Mouse (Mus musculus): ENCODE measurements at regions not wholly inside any gene's neighbourhood (a gene's known extent, or its start where the extent isn't known, plus 50 kb on each side); places are given as distances from the start of the nearest gene placed in this dataset.

DNA sequence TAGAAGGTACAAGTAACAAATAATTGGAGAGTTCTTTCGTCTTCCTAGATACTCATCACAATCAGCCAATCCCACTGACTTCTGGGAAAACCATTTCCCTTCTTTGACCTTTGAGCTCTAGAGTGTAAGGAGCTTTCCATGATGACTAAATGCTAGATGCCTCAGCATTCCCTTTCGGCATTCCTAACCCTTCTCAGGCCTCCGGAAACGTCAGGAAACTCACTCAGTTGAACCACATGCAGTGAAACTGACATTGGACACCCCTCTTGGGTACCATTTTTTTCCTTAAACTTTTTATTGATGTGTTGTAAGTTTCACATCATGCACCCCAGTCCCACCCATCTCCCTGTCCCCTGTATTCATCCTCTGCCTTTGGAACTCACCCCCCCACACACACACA, 361.5 kb downstream of the Gm9195 start:
- DNase-seq (ENCODE audit: low spot score in 2 of 2) = no peak
- intact Hi-C loops (cut with DNase I) = no loop called here

DNA sequence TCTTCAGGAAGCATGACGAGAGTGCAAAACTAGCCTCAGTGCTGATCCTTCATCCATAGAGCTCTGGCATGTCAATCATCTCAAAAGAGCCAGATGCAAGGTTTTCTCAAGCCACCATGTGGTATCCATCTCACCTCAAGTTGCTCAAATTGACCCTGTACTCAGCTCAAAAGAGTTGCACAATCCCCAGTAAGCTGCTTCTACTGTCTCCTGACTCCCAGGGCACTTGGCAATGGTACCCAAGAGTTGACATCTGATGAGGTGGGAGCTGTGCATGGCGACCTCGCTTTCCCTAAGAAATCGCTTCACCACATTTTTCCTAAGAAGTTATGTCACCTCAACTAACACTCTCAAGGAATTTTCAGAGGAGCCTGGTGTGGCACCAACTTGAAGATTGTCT, 369.9 kb downstream of the Gm9195 start:
- intact Hi-C loops (cut with DNase I) = no loop called here
- no peak for DNase-seq (ENCODE audit: low spot score in 2 of 2)

DNA sequence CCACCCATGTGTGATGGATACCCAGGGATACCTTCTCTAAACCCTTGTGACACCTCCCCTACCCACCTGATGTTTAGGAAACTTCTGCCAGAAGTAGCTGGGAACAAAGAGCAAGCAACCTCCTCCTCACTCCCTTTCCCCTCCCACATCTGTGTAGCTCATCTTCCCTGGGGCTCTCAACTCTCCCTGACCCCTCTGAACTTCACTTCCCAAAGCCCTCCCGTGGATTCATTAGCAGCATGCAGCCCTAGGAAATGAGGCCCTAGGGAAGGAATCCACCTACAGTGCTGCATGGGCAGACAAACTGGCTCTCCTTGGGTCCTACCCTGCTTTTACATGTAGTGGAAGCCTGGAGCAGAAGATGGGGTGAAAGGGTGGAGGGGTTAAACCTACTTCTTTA, 370.6 kb downstream of the Gm9195 start:
- DNase-seq (ENCODE audit: low spot score in 2 of 2) = no peak
- intact Hi-C loops (cut with DNase I) = no loop called here

DNA sequence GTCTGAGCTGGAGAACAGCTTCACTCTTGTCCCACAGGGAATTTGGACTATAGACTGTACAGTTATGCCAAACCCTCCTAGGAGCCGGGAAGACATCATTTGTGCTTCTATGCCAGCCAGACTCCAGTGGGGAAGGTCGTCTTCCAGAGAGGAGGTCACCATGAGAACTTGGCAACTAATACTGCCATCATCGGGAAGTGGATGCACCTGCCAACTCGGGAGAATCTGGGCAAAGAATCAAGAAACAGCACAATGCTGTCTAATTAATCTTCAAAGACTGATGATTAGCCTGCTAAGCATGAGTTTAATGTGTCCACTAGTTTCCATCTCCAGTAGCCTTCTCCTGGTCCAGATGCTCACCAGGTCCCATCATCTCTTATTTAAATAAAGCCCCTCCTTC, 374.8 kb downstream of the Gm9195 start:
- peak; percentile 7 to 56 for DNase-seq (ENCODE audit: low spot score in 2 of 2)
- intact Hi-C loops (cut with DNase I) = no loop called here

DNA sequence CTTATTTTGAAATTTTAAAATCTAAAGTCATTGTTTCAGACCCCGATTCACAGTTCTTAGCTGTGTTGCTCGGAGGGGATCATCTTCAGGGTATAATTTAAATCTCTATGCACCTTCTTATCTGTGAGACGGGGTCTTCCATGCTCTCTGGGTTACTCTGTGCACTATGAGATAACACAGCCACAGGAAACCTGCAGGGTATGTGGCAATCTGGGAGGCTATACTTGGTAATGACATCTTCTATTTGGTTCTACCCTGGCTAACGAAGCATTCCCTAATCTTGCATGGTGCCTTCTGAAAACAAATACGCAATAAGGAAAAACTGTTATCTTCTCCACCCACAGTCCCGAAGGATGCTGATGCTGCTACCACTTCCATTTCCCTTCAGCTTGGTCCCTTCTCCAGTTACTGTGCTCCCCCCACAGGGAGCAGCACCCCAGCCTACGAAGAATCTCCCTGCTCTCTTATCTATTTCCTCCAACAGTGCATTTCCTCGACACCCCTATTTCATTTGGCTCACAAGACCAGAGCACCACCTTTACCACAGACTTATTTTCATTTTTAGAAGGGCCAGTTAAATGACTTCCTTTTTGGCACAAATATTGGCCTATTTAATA, 378.2 kb downstream of the Gm9195 start:
- intact Hi-C loops (cut with DNase I) = no loop called here
- no peak for DNase-seq (ENCODE audit: low spot score in 2 of 2)

DNA sequence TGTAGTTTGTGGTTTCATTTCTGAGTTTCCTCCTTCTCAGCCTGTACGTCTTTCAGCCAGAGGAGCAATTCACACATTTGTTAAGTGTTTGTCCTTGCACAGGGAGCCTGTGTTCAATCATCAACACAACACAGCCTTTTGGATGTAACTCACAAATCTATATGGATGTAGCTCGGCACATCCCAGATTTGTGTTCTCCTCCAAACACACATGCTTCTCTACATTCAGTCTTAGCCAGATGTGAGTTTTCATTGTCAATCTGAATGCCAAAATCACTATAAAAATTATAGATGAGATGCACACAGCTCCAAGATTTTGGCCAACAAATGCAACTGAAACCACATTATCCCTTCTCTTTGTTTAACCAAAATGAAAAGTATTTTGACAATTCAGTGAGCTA, 380.9 kb downstream of the Gm9195 start:
- DNase-seq (ENCODE audit: low spot score in 2 of 2) = no peak
- intact Hi-C loops (cut with DNase I) = no loop called here

DNA sequence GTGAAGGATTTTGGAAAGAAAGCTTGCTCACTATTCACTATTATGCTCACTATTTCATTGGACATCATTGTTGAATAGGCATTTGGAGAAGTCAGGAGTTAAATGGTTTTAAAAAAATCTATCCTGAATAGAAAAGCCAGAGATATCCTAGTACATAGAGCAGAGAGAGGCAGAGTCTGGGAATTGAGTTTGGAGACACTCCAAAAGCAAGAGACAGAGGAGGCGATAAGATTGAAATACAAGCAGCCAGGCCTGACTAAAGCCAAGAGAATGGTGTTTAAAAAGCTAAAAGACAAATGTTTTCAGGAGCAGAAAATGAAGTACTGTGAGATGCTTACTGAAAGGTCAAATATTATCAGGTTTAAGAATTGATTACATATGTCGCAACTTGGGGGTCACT, 400.1 kb downstream of the Gm9195 start:
- intact Hi-C loops (cut with DNase I) = no loop called here
- peak in 1 of 2 experiments; percentile 2 for DNase-seq (ENCODE audit: low spot score in 2 of 2)

DNA sequence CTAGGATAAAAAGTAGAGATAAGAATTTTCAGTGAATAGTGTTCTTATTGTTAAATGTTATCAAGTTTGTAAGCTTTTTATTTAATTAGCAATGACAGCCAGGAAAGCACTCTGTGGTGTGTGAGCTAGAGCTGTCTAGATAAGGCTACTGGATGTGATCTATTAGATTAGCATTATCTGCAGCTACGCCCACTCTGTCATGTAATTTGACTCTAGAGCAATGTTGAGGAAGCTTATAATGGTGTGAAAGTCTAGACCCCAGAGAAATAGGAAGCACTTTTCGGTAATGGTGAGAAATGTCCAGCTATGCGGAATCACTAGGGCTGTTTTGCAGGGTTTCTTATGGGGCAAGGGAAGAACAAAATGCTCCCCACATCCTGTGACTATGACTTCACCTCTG, 410.2 kb downstream of the Gm9195 start:
- intact Hi-C loops (cut with DNase I) = no loop called here
- DNase-seq (ENCODE audit: low spot score in 2 of 2) = no peak

DNA sequence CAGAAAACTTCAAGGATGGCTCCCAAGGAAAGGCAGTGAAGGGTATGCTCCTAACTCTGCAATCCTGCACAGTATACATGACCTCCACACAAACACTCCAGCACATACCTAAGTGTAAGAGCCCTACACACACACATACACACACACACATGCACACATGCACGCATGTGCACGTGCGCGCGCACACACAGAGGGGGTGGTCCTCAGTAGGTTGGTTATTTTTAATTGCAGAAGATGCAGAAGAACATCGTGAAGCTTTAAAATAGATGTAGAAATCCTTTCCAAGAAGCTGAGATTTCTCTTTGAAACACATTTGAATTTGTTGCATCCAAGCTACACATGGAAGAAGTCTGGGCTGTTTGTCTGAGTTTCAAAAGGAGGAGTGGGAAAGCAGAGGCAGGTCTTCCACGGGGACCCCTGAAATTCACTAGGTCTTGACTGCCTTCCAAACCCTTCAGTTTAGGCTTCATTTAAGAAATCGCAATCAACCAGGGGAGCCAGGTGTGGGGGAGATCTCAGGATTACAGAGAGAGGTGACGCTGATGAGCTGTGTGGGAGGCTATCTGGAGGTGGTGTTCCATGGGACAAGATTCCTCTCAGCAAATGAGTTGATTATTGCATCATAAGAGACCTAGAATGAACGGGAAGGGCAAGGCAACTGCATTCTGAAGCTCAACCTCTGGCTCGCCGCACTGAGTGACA, 427.4 kb downstream of the Gm9195 start:
- peak; percentile 26 to 78 for DNase-seq (ENCODE audit: low spot score in 2 of 2)
- intact Hi-C loops (cut with DNase I) = no loop called here

DNA sequence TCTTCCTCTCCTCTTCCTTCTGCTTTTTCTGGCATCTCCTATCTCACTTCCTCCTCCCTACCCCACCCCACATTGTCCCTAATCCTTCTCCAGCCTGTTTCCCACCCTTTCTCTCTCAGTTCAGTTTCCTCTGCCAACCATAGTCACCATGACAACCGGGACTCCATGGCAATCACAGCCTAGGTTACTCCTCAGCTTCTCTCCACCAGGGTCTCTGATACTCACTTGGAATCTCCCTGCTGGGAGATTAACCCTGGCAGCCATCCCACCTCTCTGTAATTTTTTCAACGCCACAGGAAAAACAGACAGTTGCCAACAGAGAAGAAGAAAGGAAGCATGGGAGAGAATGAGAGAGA, 448.8 kb downstream of the Gm9195 start:
- intact Hi-C loops (cut with DNase I) = no loop called here
- DNase-seq (ENCODE audit: low spot score in 2 of 2) = peak; percentile 47 to 50

DNA sequence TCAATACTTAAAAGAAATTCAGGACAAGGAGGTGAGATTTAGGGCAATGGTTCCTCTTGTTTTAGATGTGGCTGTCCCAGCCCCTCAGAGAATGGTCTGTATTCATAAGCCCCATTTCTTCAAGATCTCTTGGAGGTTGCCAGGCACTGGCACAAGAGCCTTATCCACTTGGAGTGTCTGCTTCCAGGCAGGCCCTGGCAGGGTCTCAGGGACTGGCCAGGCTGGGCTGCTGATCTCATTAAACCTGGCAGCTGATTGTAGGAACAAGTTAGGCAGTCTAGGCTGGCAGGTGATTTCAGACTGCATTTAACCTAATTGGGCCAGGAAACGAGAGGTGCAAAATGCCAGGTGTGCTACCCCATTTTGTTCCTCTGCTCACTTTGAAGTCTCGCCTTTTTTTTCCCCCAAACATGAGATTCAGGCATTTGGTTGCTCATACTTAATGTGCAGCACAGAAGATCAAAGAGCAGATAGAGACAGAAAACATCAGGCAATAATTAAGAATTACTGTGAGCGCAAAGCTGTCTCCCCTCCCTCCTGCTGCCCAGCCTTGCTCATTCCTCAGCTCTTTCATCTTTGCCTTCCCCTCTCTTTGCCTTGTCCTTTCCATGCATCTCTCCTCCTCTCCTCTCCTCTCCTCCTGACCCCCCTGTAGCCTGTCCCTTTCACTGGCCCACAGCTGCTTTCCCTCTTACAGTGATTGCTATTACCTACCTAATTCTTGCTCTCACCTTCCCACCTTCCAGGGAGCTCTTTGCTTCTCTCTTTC, 449.3 kb downstream of the Gm9195 start:
- intact Hi-C loops (cut with DNase I) = no loop called here
- peak; percentile 31 to 40 for DNase-seq (ENCODE audit: low spot score in 2 of 2)

DNA sequence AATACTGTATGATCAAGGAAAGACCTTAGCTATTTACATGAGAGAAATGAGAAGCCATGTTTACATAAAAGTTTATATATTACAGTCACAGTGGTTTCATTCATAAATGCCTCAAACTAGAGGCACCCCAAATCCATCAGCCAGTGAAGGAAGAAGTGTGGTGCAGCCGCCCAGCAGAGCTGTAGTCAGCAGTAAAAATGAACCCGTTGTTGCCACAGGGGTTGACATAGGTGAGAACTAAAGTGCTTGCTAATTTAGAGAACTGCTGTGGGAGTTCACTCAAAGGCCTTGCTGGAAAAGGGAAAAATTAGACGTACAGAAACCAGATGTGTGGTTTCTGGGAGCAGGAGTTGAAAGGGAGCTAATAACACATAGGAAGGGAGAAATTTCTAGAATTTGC, 461.2 kb downstream of the Gm9195 start:
- DNase-seq (ENCODE audit: low spot score in 2 of 2) = no peak
- intact Hi-C loops (cut with DNase I) = no loop called here

DNA sequence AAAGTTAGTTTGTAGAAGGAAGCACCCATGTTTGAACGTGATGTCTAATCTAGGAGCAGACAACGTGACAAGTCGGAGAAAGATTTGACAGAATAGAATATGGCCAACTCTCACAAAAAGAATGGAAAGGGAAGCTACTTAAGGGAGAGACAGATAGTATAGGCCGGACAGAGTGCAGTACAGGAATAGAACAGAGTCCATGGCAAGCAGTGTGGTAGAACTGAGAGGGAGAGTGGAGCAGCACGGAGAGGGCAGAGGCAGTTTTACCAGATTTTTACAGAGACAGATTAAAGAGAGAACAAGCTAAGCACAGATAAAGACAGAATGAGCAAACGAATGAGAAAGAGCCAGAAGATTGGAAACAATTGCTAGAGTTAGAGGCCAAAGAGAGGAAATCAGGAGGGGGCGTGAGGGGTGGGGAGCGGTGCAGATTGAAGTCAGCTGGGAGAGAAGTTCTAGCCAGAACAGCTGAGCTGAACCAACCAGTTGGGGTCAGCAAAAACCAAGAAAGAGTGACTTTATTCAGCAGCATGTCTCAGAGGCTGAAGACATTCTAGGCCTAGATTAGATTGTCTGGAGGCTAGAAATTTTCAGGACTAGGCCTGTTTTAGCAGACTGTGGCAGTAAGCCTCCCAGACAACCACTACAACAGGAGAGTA, 464.1 kb downstream of the Gm9195 start:
- no peak for DNase-seq (ENCODE audit: low spot score in 2 of 2)
- intact Hi-C loops (cut with DNase I) = loop anchor here (5.0 kb wide), 1 partner anchor 160 kb away; no protein-coding TSS in a partner anchor

DNA sequence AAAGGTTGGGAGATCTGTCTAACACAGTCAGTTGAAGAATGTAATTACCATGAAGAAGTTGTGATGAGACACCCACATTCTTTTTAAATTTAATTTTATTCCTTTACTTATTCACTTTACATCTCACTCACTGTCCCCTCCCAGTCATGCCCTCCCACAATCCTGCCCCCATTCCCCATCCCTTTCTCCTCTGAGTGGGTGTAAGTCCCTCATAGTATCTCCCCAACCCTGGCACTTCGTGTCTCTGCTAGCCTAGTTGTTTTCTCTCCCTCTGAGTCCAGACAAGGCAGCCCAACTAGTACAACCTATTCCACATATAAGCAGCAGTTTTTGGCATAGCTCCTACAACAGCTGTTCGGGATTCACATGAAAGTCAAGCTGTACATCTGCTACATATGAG, 487.3 kb downstream of the Gm9195 start:
- no peak for DNase-seq (ENCODE audit: low spot score in 2 of 2)
- intact Hi-C loops (cut with DNase I) = no loop called here

DNA sequence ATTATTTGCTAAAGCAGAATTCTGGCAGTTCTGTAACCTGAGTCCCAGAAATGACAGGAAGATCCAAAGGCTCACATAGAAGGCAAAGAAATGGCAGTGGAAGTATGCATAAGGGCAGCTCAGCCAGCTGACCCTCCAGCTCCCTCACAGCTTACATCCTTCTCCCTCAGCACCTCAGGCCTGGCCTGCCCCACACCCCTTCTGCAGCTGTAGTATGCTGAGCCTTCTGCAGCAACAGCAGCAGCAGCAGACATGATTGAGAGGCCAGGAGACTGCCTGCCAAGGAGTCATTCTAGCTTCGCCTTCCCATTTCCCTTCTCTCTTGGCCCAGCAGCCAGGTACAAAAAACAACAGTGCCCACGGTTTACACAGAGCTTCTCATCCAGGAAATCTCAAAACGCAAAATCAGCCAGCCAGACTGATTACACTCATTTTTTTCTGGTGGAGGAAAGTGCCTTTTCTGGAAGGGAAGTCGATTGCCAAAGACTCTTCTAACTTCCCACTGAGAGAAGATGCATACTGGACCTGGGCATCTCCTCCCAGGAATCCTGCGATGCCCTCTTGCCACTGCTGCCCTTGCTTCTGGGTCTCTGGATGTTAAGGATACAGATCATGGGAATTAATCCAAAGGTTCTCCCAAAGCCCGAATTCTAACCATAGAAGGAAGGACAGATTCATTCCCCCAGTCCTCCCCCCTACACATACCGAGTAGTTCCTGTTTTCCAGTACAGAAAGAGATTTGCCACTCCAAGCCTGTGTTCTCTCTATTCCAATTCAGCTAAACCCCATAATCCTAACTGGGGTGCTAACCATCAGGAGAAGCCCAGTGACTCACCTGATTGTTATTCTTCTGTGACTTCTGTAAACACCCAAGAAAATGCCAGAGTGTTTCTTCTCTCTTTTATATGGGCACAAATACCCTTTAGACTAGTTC, 489.2 kb downstream of the Gm9195 start:
- DNase-seq (ENCODE audit: low spot score in 2 of 2) = peak; percentile 7 to 14
- intact Hi-C loops (cut with DNase I) = no loop called here

DNA sequence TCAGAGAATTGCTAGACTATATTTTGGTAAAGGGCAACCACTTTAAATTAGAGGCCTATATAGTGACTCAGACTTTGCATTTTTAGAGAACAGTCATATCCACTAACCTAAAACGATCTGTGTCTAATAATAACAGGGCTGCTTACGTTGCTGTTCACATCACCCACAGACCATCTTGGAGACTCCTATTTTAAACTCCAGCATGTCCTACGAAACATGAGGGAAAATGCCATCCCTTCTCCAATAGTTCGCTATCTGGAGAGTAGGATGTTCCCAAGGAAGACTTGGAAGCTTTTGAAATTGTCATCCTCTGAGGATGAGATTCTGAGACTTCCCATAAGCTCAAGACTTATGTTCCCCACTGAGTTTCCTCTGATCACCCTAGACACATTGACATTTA, 518.6 kb downstream of the Gm9195 start:
- DNase-seq (ENCODE audit: low spot score in 2 of 2) = peak; percentile 5 to 42

DNA sequence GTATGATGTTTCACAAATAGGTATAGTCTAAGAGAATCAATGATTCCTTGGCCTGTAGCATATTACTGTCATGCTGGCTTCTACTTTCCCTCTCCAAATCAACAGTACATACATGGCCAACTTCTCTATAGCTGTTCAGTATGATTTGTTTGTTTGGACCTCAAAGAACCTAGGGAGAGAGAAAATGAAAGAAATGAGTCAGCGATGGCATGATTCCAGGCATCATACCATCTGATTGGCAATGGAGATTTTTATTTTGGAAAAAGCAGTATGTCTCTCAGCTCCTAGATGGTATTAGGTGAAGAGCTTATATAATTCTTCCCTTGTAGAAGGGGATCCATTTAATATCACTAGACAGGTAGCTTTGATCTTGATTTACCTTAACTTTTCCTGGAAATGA, 519.1 kb downstream of the Gm9195 start:
- DNase-seq (ENCODE audit: low spot score in 2 of 2) = no peak
- intact Hi-C loops (cut with DNase I) = no loop called here

More for the DNA sequence above, 518.6 kb downstream of the Gm9195 start:
- intact Hi-C loops (cut with DNase I) = no loop called here

DNA sequence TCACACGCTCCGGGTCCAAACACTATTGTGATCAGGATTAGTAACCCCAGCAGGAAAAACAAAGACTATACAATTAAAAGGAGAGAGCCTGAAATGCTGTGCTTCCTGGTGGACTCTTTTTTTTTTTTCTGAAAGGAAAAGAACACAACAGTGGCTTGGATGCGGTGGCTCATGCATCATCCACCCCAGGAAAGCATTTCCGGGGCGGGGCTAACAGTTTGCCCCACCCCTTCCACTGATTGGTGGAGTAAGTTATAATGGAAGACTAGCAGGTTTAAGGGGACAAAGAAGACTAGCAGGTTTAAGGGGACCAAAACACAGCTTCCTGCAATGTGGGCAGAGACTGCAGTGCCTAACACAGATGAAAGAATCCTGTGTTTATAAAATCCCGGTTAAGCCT, 524.0 kb downstream of the Gm9195 start:
- DNase-seq (ENCODE audit: low spot score in 2 of 2) = no peak
- intact Hi-C loops (cut with DNase I) = no loop called here

Measured in left cerebral cortex, postnatal 14 days (tissue).